Mouse (Mus musculus) liver, embryonic 15.5 days (tissue): ENCODE data around the gene Alcam. TPM values are rescaled to one million over a fixed set of nuclear protein-coding genes. Genes with fewer than 3 reads are reported as not detected.

Experiments used
- ATAC-seq: fragments of 200-750 bp; cut with Nextera tagmentation; 2 replicates; pipeline ENCODE4 v1.8.0; 2017; ENCODE audit warnings: moderate number of reproducible peaks, mild to moderate bottlenecking, moderate library complexity; ENCODE audit not compliant: insufficient read depth
- H3K27ac ChIP-seq: fragments of 300-500 bp; sonication (generic); replicated peaks from 2 replicates; pipeline ENCODE4 v1.5.1; 2015; ENCODE audit warnings: mild to moderate bottlenecking, inconsistent platforms
- H3K27me3 ChIP-seq: fragments of 300-500 bp; sonication (generic); 2 replicates; pipeline ENCODE4 v1.6.1; 2015; ENCODE audit warnings: mild to moderate bottlenecking, inconsistent platforms
- H3K36me3 ChIP-seq: fragments of 300-500 bp; sonication (generic); replicated peaks from 2 replicates; pipeline ENCODE4 v1.6.1; 2015; ENCODE audit warnings: moderate library complexity, mild to moderate bottlenecking, inconsistent platforms
- H3K4me1 ChIP-seq: fragments of 300-500 bp; sonication (generic); replicated peaks from 2 replicates; pipeline ENCODE4 v1.6.1; 2015; ENCODE audit warnings: inconsistent platforms
- H3K4me2 ChIP-seq: fragments of 300-500 bp; sonication (generic); 2 replicates; pipeline ENCODE4 v1.6.1; 2015; ENCODE audit warnings: moderate library complexity, mild to moderate bottlenecking, inconsistent platforms
- H3K4me3 ChIP-seq: fragments of 300-500 bp; sonication (generic); replicated peaks from 2 replicates; pipeline ENCODE4 v1.5.1; 2015; ENCODE audit warnings: mild to moderate bottlenecking, inconsistent platforms
- H3K9ac ChIP-seq: fragments of 300-500 bp; sonication (generic); 2 replicates; pipeline ENCODE4 v1.6.1; 2015; ENCODE audit warnings: moderate library complexity, mild to moderate bottlenecking, inconsistent platforms
- H3K9me3 ChIP-seq: fragments of 300-500 bp; sonication (generic); replicated peaks from 2 replicates; pipeline ENCODE4 v1.6.1; 2016; ENCODE audit warnings: inconsistent platforms
- WGBS: fragments of 180-500 bp; shearing (Covaris S2); methylation state at CpG from one replicate; pipeline ENCODE4 v1.1.7; 2015; ENCODE audit warnings: mixed read lengths; ENCODE audit not compliant: insufficient replicate concordance; 5-methylcytosine and 5-hydroxymethylcytosine counted together
- polyA plus RNA-seq: library from polyadenylated mRNA; unstranded; fragments of >200 nt; fragmentation: Nextera tagmentation; extraction: Ambion mirVana; gene quantifications from 2 replicates; pipeline ENCODE4 v1.2.1, GENCODE M21; 2015

Alcam gene
- polyA plus RNA-seq, 1 experiment from 2014 or later: 6.5 TPM

DNA sequence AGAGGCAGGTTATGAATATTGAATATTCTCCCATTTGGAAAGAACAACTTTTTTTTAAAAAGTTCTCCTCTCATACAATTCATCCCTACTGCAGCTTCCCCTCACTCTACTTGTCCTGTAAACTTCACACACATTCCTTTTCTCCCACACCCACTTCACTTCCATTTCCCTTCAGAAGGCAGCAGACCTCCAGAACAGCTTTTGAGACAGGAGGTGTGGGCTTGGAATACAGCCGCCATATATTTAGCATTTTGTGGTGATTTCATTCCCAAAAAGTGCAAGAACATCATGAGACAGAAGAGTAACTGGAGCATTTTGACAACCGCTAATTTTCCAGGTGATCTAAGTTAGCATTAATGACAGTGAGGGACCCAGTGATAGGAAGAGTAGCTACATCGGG lies 47.8 kb downstream of the Alcam start:
- no peak for ATAC-seq
- no peak overlapping the region for H3K4me2 ChIP-seq
- no peak overlapping the region for H3K4me3 ChIP-seq
- H3K27ac ChIP-seq: no peak overlapping the region
- no peaks in the 10 kb centered on the region for H3K4me1 ChIP-seq
- no peaks in the 10 kb centered on the region for H3K9me3 ChIP-seq
- no peaks in the 10 kb centered on the region for H3K27me3 ChIP-seq
- WGBS: 65% methylated on average over 3 of the region's 3 CpGs
- H3K36me3 ChIP-seq: no peaks in the 10 kb centered on the region
- no peak overlapping the region for H3K9ac ChIP-seq

DNA sequence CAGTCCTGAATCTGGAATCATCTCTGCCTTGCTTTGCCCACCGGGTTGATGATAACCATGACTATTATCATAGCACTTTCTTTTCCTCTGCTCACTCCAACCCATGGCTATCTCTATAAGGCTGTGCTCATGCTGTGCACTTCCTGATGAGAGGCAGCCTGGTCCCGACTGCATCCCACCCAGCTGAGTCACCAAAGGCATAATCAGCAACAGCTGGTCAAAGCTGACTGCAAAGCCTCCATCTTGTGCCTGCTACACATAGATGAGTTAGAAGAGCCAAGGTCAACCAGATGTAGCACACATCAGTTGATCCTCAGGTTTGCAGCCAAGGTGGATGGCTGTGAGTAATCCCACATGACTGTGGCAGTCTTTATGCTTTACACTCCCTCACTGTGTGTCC lies 48.6 kb downstream of the Alcam start:
- no peak for ATAC-seq
- WGBS: 50% methylated on average over 2 of the region's 2 CpGs
- no peak overlapping the region for H3K4me3 ChIP-seq
- H3K4me2 ChIP-seq: no peak overlapping the region
- no peaks in the 10 kb centered on the region for H3K9me3 ChIP-seq
- no peaks in the 10 kb centered on the region for H3K4me1 ChIP-seq
- H3K27ac ChIP-seq: no peak overlapping the region
- no peak overlapping the region for H3K9ac ChIP-seq
- no peaks in the 10 kb centered on the region for H3K36me3 ChIP-seq
- no peaks in the 10 kb centered on the region for H3K27me3 ChIP-seq

DNA sequence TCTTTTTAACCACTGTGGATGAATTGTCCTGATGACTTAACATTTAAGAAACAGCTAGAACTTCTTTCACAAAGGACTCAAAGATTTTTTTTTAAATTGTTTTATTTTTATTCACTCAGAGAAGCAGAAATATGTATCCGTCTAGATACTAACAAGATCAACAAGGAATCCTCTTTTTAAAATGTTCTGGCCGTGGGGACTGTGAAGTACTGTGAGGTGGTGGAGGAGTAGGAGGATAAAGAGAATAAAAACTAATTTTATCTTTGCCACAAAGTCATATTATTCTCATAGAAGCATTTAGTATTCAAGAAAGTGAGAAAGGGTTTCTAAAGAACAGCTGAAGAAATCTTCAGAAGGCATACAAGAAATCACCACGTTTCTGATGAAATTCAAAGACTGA lies 54.8 kb downstream of the Alcam start:
- Histone ChIP-seq H3K9ac (no peak overlapping the region), H3K27me3 (no peaks in the 10 kb centered on the region), H3K4me3 (no peak overlapping the region), H3K4me2 (no peak overlapping the region), H3K9me3 (no peaks in the 10 kb centered on the region), H3K27ac (no peak overlapping the region), H3K4me1 (no peaks in the 10 kb centered on the region), H3K36me3 (no peaks in the 10 kb centered on the region)
- no peak for ATAC-seq
- WGBS: 55% methylated on average over 3 of the region's 3 CpGs

DNA sequence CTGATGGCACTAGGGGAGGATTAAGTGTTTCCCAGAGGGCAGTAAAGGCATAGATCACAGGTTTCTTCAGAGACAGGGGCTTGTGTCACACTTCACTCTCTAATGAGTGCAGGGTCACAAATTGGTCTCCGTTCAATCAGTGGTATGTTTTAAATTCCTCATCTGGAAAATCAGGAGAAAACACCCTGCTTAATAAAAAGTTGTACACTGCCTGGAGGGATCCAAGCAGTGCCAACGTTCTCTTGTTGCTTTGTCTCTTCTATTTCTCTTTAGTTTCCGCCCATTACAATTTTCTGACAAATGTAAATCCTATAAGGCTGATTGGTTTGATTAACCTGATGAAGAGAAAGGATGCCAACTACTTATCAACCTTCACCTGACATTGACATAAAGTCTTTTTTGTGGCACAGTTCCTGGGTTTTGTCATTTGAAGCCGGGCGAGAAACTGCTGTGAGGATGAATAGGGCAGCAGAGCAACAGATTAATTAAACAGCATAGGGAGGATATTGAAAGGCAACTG lies 67.0 kb downstream of the Alcam start:
- Histone ChIP-seq H3K4me2 (no peak overlapping the region), H3K4me1 (no peaks in the 10 kb centered on the region), H3K9ac (no peak overlapping the region), H3K4me3 (no peak overlapping the region), H3K27me3 (no peaks in the 10 kb centered on the region), H3K27ac (no peak overlapping the region), H3K36me3 (no peaks in the 10 kb centered on the region), H3K9me3 (no peaks in the 10 kb centered on the region)
- 65% methylated on average over 5 of the region's 5 CpGs for WGBS
- no peak for ATAC-seq

DNA sequence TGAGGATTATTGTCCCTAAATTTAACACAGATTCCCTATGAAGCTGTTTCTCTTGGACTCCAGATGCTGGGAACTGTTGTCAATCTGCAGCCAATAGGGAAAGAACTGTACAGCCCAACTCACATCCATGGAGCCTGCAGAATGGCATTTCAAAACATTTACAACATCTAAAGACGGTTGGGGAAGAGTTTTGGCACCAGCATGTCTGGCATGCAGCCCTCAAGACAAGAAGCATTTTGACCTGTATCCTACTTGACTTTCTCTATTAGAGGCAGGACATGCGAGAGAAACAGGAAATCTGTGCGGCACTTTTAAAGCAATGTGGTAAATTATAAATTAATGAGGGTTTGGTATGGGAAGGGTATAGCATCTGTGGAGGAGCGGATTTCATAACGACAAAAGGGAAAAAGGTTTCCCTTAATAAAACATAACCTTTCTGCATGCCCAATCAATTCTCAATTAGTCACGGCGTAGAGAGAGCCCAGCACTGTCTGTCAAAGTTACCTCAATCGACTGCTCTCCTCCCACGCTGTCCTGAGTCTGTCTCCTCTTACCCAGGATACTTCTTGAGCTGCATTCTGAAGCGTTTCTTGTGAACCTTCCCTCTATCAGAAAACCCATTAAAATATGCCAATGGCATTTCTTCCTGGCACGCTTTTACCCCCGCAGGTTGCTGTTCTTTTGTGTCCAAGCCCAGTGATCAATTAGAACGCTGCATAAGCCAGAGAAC lies 70.3 kb downstream of the Alcam start:
- Histone ChIP-seq H3K27ac (no peak overlapping the region), H3K4me1 (no peaks in the 10 kb centered on the region), H3K4me2 (no peak overlapping the region), H3K36me3 (no peaks in the 10 kb centered on the region), H3K9me3 (no peaks in the 10 kb centered on the region), H3K27me3 (no peaks in the 10 kb centered on the region), H3K9ac (no peak overlapping the region), H3K4me3 (no peak overlapping the region)
- WGBS: 67% methylated on average over 13 of the region's 13 CpGs
- ATAC-seq: no peak

DNA sequence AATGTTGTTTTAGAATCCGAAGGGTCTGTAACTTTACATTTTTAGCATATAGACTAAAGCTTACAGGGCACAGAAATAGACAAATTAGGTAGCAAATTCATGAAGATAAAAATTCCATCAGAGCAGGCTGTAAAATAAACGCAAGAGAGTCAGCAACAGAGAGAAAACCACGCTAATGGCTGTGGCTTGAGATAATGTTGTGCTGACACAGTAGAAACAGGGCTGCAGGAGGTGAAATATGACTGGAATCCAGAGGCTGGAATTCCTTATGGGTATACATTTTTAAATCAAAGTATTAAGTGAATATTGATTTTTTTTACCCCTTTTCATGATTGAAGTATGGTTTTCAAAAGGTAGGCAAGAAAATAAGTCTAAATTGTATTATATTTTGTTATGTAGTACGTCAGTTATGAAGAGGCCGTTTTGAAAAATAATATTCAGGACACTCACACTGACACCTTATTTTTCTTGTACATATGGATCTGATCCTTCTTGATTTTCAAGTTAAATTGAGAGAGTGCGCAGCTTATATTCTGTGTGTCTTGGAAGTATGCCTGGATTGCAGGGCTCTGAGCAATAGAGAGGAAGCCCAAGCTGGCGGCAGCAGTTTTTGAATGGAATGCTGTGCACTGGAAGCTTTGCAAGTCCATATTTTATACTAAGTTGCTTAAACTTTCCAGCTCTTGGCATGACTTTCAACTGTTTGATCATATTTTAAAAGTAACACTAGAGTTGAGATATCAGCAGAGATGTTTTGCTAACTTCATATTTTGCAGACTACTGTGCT lies 74.9 kb downstream of the Alcam start:
- no peaks in the 10 kb centered on the region for H3K9me3 ChIP-seq
- H3K4me3 ChIP-seq: no peak overlapping the region
- H3K36me3 ChIP-seq: no peaks in the 10 kb centered on the region
- no peaks in the 10 kb centered on the region for H3K27me3 ChIP-seq
- H3K4me2 ChIP-seq: no peak overlapping the region
- WGBS: 57% methylated on average over 7 of the region's 7 CpGs
- no peaks in the 10 kb centered on the region for H3K4me1 ChIP-seq
- no peak overlapping the region for H3K9ac ChIP-seq
- no peak for ATAC-seq
- no peak overlapping the region for H3K27ac ChIP-seq

DNA sequence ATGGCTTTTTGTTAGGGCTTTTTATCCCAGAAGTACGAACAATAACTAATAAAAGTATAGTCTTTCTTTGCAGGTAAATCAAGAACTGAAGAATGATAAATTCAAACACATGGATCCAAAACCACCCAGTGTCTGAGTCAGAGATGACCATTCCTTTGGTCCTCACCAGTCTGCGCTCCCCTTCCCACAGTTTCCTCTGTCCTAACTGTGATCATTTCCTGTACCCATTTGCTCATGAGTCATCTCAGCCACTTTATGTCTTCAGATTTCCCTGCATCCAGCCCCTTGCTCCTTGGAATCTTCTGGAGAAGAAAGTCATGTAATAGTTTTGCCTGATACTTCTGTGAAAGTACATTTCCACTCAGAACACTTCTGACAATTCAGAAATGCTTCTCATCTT lies 77.0 kb downstream of the Alcam start:
- H3K4me2 ChIP-seq: no peak overlapping the region
- no peak for ATAC-seq
- WGBS: 48% methylated on average over 2 of the region's 2 CpGs
- H3K9me3 ChIP-seq: no peaks in the 10 kb centered on the region
- H3K4me1 ChIP-seq: no peaks in the 10 kb centered on the region
- no peak overlapping the region for H3K9ac ChIP-seq
- H3K27ac ChIP-seq: no peak overlapping the region
- H3K36me3 ChIP-seq: no peaks in the 10 kb centered on the region
- no peaks in the 10 kb centered on the region for H3K27me3 ChIP-seq
- no peak overlapping the region for H3K4me3 ChIP-seq

DNA sequence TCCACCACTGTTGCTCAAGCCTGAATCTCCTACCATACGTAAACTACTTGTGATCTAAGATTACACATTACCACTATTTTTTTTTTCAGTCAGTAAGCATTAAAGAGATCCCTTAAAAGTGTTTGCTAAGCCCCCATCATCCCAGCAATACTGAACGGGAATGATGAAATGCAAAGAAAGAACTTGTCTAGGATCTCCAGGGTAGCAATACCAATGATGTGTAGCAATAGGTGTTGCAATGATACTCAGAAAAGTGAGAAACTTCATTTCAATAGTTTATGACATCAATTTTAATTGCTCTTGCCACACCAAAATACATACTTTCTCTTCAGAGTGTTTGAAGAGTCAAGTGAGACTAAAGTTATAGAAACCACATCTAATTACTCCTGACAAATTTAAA lies 81.9 kb downstream of the Alcam start:
- no peaks in the 10 kb centered on the region for H3K27me3 ChIP-seq
- H3K4me3 ChIP-seq: no peak overlapping the region
- no peak for ATAC-seq
- H3K36me3 ChIP-seq: no peaks in the 10 kb centered on the region
- H3K9me3 ChIP-seq: no peaks in the 10 kb centered on the region
- no peak overlapping the region for H3K9ac ChIP-seq
- WGBS: 47% methylated on average over 2 of the region's 2 CpGs
- no peak overlapping the region for H3K4me2 ChIP-seq
- no peaks in the 10 kb centered on the region for H3K4me1 ChIP-seq
- no peak overlapping the region for H3K27ac ChIP-seq

DNA sequence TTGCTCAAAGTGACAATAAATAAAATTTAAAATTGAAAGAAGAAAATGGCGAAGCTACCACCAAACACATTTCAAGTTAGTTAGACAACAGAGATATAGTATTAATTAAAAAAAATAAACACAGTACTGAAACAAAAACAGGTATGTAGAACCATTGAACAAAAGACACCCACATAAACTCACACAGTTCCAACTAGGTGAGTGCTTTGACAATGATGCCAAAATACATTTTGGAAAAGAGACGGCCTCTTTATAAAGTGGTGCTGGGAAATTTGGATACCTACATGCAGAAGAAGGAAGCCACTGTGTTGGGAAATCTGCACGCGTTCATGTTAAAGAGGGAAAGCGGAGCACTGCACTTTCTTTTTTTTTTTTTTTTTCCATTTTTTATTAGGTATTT lies 85.4 kb downstream of the Alcam start:
- Histone ChIP-seq H3K4me1 (no peaks in the 10 kb centered on the region), H3K4me2 (no peak overlapping the region), H3K36me3 (no peaks in the 10 kb centered on the region), H3K4me3 (no peak overlapping the region), H3K9me3 (no peaks in the 10 kb centered on the region), H3K27ac (no peak overlapping the region), H3K27me3 (no peaks in the 10 kb centered on the region), H3K9ac (no peak overlapping the region)
- 76% methylated on average over 5 of the region's 5 CpGs for WGBS
- ATAC-seq: no peak

DNA sequence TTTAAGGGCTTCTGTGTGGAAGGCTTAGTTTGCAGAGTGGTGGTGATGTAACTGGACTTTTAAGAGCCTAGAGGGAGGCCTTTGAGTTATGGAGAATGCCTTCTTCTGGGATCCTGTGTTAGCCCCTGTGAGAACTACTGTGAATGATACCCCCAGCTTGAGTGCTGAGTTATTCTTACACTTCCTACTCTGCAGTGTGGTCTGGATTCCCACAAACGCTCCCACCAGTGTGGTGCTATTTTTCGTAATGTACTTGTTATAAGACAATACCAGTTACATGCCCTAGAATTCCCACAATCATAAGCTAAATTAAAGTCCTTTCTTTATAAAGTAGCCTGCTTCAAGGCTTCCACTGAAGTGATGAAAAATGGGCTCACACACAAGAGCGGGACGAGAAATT lies 87.0 kb downstream of the Alcam start:
- no peaks in the 10 kb centered on the region for H3K4me1 ChIP-seq
- ATAC-seq: no peak

DNA sequence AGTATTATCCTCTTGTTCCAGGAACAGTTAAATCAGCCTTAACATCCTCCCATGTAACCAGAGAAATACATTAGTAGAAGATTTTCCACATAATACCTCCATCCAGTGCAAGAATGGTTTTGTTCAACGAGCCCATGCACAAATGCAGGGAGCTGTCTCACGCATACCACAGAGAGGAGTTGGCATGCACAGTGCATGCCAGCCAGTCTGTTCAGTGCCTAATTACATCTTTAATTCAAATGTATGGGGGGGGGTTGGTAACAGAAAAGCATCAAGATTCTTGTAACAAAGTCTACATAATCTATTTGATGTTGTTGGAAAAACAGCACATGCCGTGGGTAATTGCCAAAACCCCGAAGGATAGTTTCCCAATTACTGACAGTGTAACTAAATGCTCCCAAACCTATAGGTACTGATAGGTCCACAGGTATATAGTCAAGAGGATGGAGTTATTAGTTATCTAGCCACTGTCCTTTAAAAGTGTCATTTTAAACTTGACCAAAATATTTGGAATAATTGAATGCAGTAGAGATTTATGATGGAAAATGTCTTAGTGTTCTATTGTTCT lies 89.8 kb downstream of the Alcam start:
- no peaks in the 10 kb centered on the region for H3K4me1 ChIP-seq
- WGBS: 77% methylated on average over 4 of the region's 4 CpGs
- no peak overlapping the region for H3K4me3 ChIP-seq
- no peaks in the 10 kb centered on the region for H3K9me3 ChIP-seq
- no peak overlapping the region for H3K4me2 ChIP-seq
- no peaks in the 10 kb centered on the region for H3K36me3 ChIP-seq
- no peaks in the 10 kb centered on the region for H3K27me3 ChIP-seq
- no peak for ATAC-seq
- no peak overlapping the region for H3K27ac ChIP-seq
- no peak overlapping the region for H3K9ac ChIP-seq

More for the DNA sequence above, 87.0 kb downstream of the Alcam start:
- Histone ChIP-seq H3K9me3 (no peaks in the 10 kb centered on the region), H3K27me3 (no peaks in the 10 kb centered on the region), H3K27ac (no peak overlapping the region), H3K4me2 (no peak overlapping the region), H3K36me3 (no peaks in the 10 kb centered on the region), H3K4me3 (no peak overlapping the region), H3K9ac (no peak overlapping the region)
- 72% methylated on average over 4 of the region's 4 CpGs for WGBS
